Mouse (Mus musculus) liver, embryonic 11.5 days (tissue): ENCODE measurements around the gene Ccdc85c. TPM values are rescaled to one million over a fixed set of nuclear protein-coding genes. Genes with fewer than 3 reads are reported as not detected.

Source experiments
- ATAC-seq: fragments of 200-750 bp; cut with Nextera tagmentation; replicated peaks from 2 replicates; pipeline ENCODE4 v1.8.0; 2017; ENCODE audit warnings: moderate number of reproducible peaks, mild to moderate bottlenecking, moderate TSS enrichment, moderate library complexity; ENCODE audit not compliant: low FRiP score
- DNase-seq: peaks from one replicate; pipeline ENCODE4 v3.0.0-alpha.2; 2017; ENCODE audit warnings: low spot score
- H3K27ac ChIP-seq: fragments of 300-500 bp; sonication (generic); 2 replicates; pipeline ENCODE4 v1.5.1; 2014; ENCODE audit warnings: mild to moderate bottlenecking, low read depth, low read length, control low read depth
- H3K27me3 ChIP-seq: fragments of 300-500 bp; sonication (generic); replicated peaks from 2 replicates; pipeline ENCODE4 v1.6.1; 2014; ENCODE audit warnings: low read length, mixed read lengths; ENCODE audit not compliant: control insufficient read depth, insufficient read depth
- H3K36me3 ChIP-seq: fragments of 300-500 bp; sonication (generic); 2 replicates; pipeline ENCODE4 v1.6.1; 2014; ENCODE audit warnings: mild to moderate bottlenecking, low read length, moderate library complexity, mixed read lengths; ENCODE audit not compliant: control insufficient read depth, insufficient read depth
- H3K4me1 ChIP-seq: fragments of 300-500 bp; sonication (generic); replicated peaks from 2 replicates; pipeline ENCODE4 v1.6.1; 2014; ENCODE audit warnings: low read length, mixed read lengths; ENCODE audit not compliant: control insufficient read depth, insufficient read depth
- H3K4me2 ChIP-seq: fragments of 300-500 bp; sonication (generic); 2 replicates; pipeline ENCODE4 v1.6.1; 2014; ENCODE audit warnings: mild to moderate bottlenecking, control low read depth, moderate library complexity
- H3K4me3 ChIP-seq: fragments of 300-500 bp; sonication (generic); 2 replicates; pipeline ENCODE4 v1.5.1; 2014; ENCODE audit warnings: low read depth, low read length, control low read depth
- H3K9ac ChIP-seq: fragments of 300-500 bp; sonication (generic); 2 replicates; pipeline ENCODE4 v1.6.1; 2014; ENCODE audit warnings: low read depth, low read length, control low read depth
- H3K9me3 ChIP-seq: fragments of 300-500 bp; sonication (generic); 2 replicates; pipeline ENCODE4 v1.6.1; 2016; ENCODE audit warnings: low read length, inconsistent platforms, mixed read lengths; ENCODE audit not compliant: control insufficient read depth
- WGBS: fragments of 180-500 bp; shearing (Covaris S2); extraction: QIAGEN DNeasy Blood & Tissue Kit; methylation state at CpG from one replicate; pipeline ENCODE4 v1.1.7; 2014; 5-methylcytosine and 5-hydroxymethylcytosine counted together
- polyA plus RNA-seq: library from polyadenylated mRNA; unstranded; fragments of >200 nt; fragmentation: Nextera tagmentation; extraction: Ambion mirVana; gene quantifications from 2 replicates; pipeline ENCODE4 v1.2.1, GENCODE M21; 2014

Ccdc85c gene
- polyA plus RNA-seq, 1 experiment from 2014 or later: 7.4 TPM

- Histone ChIP-seq H3K27ac (peak overlapping the region; percentile 25; the same call in 1 of the 2 replicates), H3K4me3 (no peak overlapping the region), H3K27me3 (no peaks in the 10 kb centered on the region), H3K4me2 (peak overlapping the region; percentile 35; the same call in 1 of the 2 replicates), H3K9me3 (no peaks in the 10 kb centered on the region), H3K4me1 (peaks cover 57% of the 10 kb centered on the region), H3K9ac (no peak overlapping the region), H3K36me3 (no peaks in the 10 kb centered on the region)
- ATAC-seq (no peak), DNase-seq (no peak)
- 48% methylated on average over 27 of the region's 27 CpGs for WGBS
Measured at GRCm38 (mm10) chr12:108265831-108266619, 9.2 kb downstream of the Ccdc85c start.

GRCm38 (mm10) chr12:108264918-108265317, 10.3 kb downstream of the Ccdc85c start:
- Histone ChIP-seq H3K9me3 (no peaks in the 10 kb centered on the region), H3K27ac (no peak overlapping the region; the same call in 1 of the 2 replicates), H3K4me1 (peaks cover 51% of the 10 kb centered on the region), H3K9ac (no peak overlapping the region), H3K27me3 (no peaks in the 10 kb centered on the region), H3K4me3 (no peak overlapping the region), H3K36me3 (no peaks in the 10 kb centered on the region), H3K4me2 (0 out of 2 replicates have a peak overlapping the region, but pooled peaks have one; percentile 25)
- no peak for DNase-seq
- ATAC-seq: 0 out of 2 replicates have a peak, but pooled peaks have one; percentile 12
- WGBS: 66% methylated on average over 7 of the region's 7 CpGs

- 82% methylated on average over 12 of the region's 12 CpGs for WGBS
- Histone ChIP-seq H3K4me3 (no peak overlapping the region), H3K27ac (no peak overlapping the region), H3K9ac (no peak overlapping the region), H3K4me2 (no peak overlapping the region), H3K9me3 (no peaks in the 10 kb centered on the region), H3K36me3 (no peaks in the 10 kb centered on the region), H3K4me1 (peaks cover 28% of the 10 kb centered on the region), H3K27me3 (no peaks in the 10 kb centered on the region)
- DNase-seq: no peak
- no peak for ATAC-seq
Measured at GRCm38 (mm10) chr12:108260950-108261349, 14.3 kb downstream of the Ccdc85c start.

GRCm38 (mm10) chr12:108259322-108260049, 15.7 kb downstream of the Ccdc85c start:
- no peaks in the 10 kb centered on the region for H3K27me3 ChIP-seq
- no peak overlapping the region for H3K4me3 ChIP-seq
- H3K9me3 ChIP-seq: no peaks in the 10 kb centered on the region
- H3K9ac ChIP-seq: no peak overlapping the region
- no peak overlapping the region for H3K4me2 ChIP-seq
- no peak for DNase-seq
- 87% methylated on average over 24 of the region's 24 CpGs for WGBS
- peaks cover 23% of the 10 kb centered on the region for H3K4me1 ChIP-seq
- no peak overlapping the region for H3K27ac ChIP-seq
- no peaks in the 10 kb centered on the region for H3K36me3 ChIP-seq
- no peak for ATAC-seq

GRCm38 (mm10) chr12:108256734-108257133, 18.5 kb downstream of the Ccdc85c start:
- H3K27ac ChIP-seq: no peak overlapping the region
- no peak overlapping the region for H3K4me2 ChIP-seq
- no peak for ATAC-seq
- no peaks in the 10 kb centered on the region for H3K9me3 ChIP-seq
- H3K9ac ChIP-seq: no peak overlapping the region
- no peak overlapping the region for H3K4me3 ChIP-seq
- 73% methylated on average over 10 of the region's 10 CpGs for WGBS
- H3K36me3 ChIP-seq: no peaks in the 10 kb centered on the region
- peaks cover 33% of the 10 kb centered on the region for H3K4me1 ChIP-seq
- no peaks in the 10 kb centered on the region for H3K27me3 ChIP-seq
- no peak for DNase-seq

GRCm38 (mm10) chr12:108255960-108256359, 19.3 kb downstream of the Ccdc85c start:
- Histone ChIP-seq H3K27ac (no peak overlapping the region), H3K4me2 (no peak overlapping the region), H3K4me1 (peaks cover 33% of the 10 kb centered on the region), H3K9me3 (no peaks in the 10 kb centered on the region), H3K36me3 (no peaks in the 10 kb centered on the region), H3K9ac (no peak overlapping the region), H3K27me3 (no peaks in the 10 kb centered on the region), H3K4me3 (no peak overlapping the region)
- ATAC-seq (no peak; the same call in 1 of the 2 replicates), DNase-seq (no peak)
- WGBS: 29% methylated on average over 5 of the region's 5 CpGs

- ATAC-seq: no peak
- H3K9ac ChIP-seq: no peak overlapping the region
- no peaks in the 10 kb centered on the region for H3K9me3 ChIP-seq
- WGBS: 46% methylated on average over 8 of the region's 8 CpGs
- no peaks in the 10 kb centered on the region for H3K27me3 ChIP-seq
- no peak overlapping the region for H3K4me3 ChIP-seq
- no peaks in the 10 kb centered on the region for H3K36me3 ChIP-seq
- H3K4me2 ChIP-seq: no peak overlapping the region
- DNase-seq: no peak
- peaks cover 31% of the 10 kb centered on the region for H3K4me1 ChIP-seq
- no peak overlapping the region for H3K27ac ChIP-seq
Measured at GRCm38 (mm10) chr12:108255511-108255919, 19.7 kb downstream of the Ccdc85c start.

GRCm38 (mm10) chr12:108253042-108253441, 22.2 kb downstream of the Ccdc85c start:
- H3K9ac ChIP-seq: no peak overlapping the region

More at GRCm38 (mm10) chr12:108253042-108253441, 22.2 kb downstream of the Ccdc85c start:
- Histone ChIP-seq H3K4me3 (no peak overlapping the region), H3K36me3 (no peaks in the 10 kb centered on the region), H3K27me3 (no peaks in the 10 kb centered on the region), H3K9me3 (no peaks in the 10 kb centered on the region), H3K4me1 (peaks cover 38% of the 10 kb centered on the region), H3K4me2 (no peak overlapping the region), H3K27ac (no peak overlapping the region)
- WGBS: 74% methylated on average over 12 of the region's 12 CpGs
- ATAC-seq (no peak), DNase-seq (no peak)
